Mouse (Mus musculus) inflammation-experienced regulatory T-cells, adult 16 weeks (primary cell): ENCODE data around the gene Chil3. TPM values are rescaled to one million over a fixed set of nuclear protein-coding genes. Genes with fewer than 3 reads are reported as not detected.

Experiments
- polyA plus RNA-seq: library from polyadenylated mRNA; unstranded; fragments of 100-300 nt; shearing (Covaris generic); gene quantifications from one replicate; pipeline ENCODE4 v1.2.1, GENCODE M21; 2017

Chil3 gene
- polyA plus RNA-seq, result not detected

GRCm38 (mm10) chr3:106167464-106167863 lies at the start of gene Chil3:
Chil3 (minus strand) TSS chr3:106167564.

DNA sequence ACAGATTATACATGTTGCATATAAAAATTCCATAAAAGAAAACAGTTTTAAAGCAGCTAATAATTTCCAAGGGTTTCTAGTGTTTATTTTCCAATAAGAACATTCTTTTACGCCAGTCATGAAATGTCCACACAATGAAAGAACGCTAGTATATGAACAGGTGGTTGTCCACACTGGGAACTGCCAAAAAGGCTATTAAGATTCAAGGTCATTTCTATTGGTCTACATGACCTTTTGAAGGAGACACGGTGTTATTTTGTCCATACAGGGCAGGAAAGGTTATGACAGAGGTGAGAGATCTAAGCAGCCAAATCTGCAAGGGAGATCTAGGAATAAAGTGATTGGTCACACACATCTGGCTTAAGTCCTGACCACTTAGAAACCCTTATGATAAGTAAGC lies 54.4 kb downstream of the Chil3 start, which contains the start of gene Chia1:
Gene Chia1 (plus strand): TSS at position 301 of the 400 bp plus-strand sequence.

Other genes with a start within 250 kb of the Chil3 start
- gene I830077J02Rik, start 234.9 kb downstream of the Chil3 start, polyA plus RNA-seq, result 0.88 TPM
- 97.3 TPM for gene Wdr77, start 208.2 kb downstream of the Chil3 start, polyA plus RNA-seq
- 361 TPM for gene Atp5f1, start 207.5 kb downstream of the Chil3 start, polyA plus RNA-seq
- 5.8 TPM for gene Ovgp1, start 193.9 kb downstream of the Chil3 start, polyA plus RNA-seq
- gene Pifo, start 152.9 kb downstream of the Chil3 start, polyA plus RNA-seq, result 2.1 TPM
- 8.7 TPM for gene Chil5, start 134.8 kb downstream of the Chil3 start, polyA plus RNA-seq
- 0.57 TPM for gene Chia1, start 54.3 kb downstream of the Chil3 start, polyA plus RNA-seq
- gene Chil4, start 51.9 kb upstream of the Chil3 start, polyA plus RNA-seq, result not detected
- 0.34 TPM for gene Chil6, start 238.6 kb upstream of the Chil3 start, polyA plus RNA-seq